Mouse (Mus musculus) layer of hippocampus, adult 9-10 months (tissue): ENCODE data around the gene Atxn2.

ENCODE experiments used
- DNase-seq: peaks from one replicate; pipeline ENCODE4 v3.0.0; 2022; ENCODE audit warnings: low spot score

Atxn2 gene

DNA sequence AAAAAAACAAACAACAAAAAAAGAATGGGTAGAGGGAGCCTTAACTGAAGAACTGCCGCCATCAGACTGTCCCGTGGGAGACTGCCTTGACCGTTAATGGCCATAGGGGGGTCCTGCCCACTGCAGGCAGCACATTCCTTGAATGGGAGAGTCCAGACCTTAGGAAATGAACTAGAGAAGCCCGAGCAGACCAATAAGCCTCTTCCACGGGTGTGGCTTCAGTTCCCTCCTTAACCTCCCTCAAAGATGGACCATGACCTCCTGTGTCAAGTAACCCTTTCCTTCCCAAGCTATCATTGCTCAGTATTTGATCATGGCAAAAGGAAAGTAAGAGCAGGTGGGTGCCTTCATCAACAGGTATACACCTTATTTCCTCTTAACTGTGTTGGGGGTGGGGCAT is 150.8 kb downstream of the Atxn2 start:
- no peak for DNase-seq

DNA sequence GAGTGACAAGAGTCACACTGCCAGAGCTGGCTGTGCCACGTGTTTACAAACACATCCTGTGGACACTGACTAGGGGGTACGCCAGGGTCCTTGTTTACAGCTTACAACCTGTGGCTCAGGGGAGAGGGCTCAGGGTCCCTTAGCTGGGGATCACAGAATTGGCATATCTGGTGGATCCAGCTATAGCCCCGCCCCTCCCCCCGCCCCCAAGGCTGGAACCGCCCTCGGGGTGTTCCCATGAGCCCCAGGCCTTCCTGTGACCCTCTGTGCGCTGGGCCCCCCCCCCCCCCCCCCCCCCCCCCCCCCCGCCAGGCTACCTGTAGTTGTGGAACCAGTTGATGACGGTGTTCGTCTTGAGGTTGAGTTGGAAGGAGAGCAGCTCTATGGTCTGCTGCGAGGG is 153.2 kb downstream of the Atxn2 start:
- DNase-seq = no peak
